Mouse (Mus musculus) embryonic facial prominence, embryonic 12.5 days (tissue): ENCODE data around the gene Exoc6b. TPM values are rescaled to one million over a fixed set of nuclear protein-coding genes. Genes with fewer than 3 reads are reported as not detected.

Experiments
- ATAC-seq: fragments of 200-750 bp; cut with Nextera tagmentation; 2 replicates; pipeline ENCODE4 v1.8.0; 2017; ENCODE audit not compliant: insufficient number of reproducible peaks, insufficient read depth, low FRiP score, low TSS enrichment
- H3K27ac ChIP-seq: fragments of 300-500 bp; sonication (generic); 2 replicates; pipeline ENCODE4 v1.5.1; 2016; ENCODE audit warnings: mild to moderate bottlenecking
- H3K27me3 ChIP-seq: fragments of 300-500 bp; sonication (generic); 2 replicates; pipeline ENCODE4 v1.6.1; 2016; ENCODE audit warnings: mild to moderate bottlenecking, moderate library complexity
- H3K36me3 ChIP-seq: fragments of 300-500 bp; sonication (generic); 2 replicates; pipeline ENCODE4 v1.6.1; 2016; ENCODE audit warnings: mild to moderate bottlenecking
- H3K4me1 ChIP-seq: fragments of 300-500 bp; sonication (generic); 2 replicates; pipeline ENCODE4 v1.6.1; 2016
- H3K4me2 ChIP-seq: fragments of 300-500 bp; sonication (generic); replicated peaks from 2 replicates; pipeline ENCODE4 v1.6.1; 2016; ENCODE audit warnings: mild to moderate bottlenecking, moderate library complexity
- H3K4me3 ChIP-seq: fragments of 300-500 bp; sonication (generic); 2 replicates; pipeline ENCODE4 v1.5.1; 2016; ENCODE audit warnings: mild to moderate bottlenecking
- H3K9ac ChIP-seq: fragments of 300-500 bp; sonication (generic); 2 replicates; pipeline ENCODE4 v1.6.1; 2016; ENCODE audit warnings: mild to moderate bottlenecking, moderate library complexity
- H3K9me3 ChIP-seq: fragments of 300-500 bp; sonication (generic); 2 replicates; pipeline ENCODE4 v1.6.1; 2016; ENCODE audit warnings: mild to moderate bottlenecking, moderate library complexity
- WGBS: fragments of 180-500 bp; shearing (Covaris S2); methylation state at CpG from one replicate; pipeline ENCODE4 v1.1.7; 2016; 5-methylcytosine and 5-hydroxymethylcytosine counted together
- polyA plus RNA-seq: library from polyadenylated mRNA; unstranded; fragments of >200 nt; fragmentation: Nextera tagmentation; extraction: Ambion mirVana; gene quantifications from 2 replicates; pipeline ENCODE4 v1.2.1, GENCODE M21; 2016

The Exoc6b gene
- polyA plus RNA-seq, 1 experiment from 2014 or later = 45.1 TPM

DNA sequence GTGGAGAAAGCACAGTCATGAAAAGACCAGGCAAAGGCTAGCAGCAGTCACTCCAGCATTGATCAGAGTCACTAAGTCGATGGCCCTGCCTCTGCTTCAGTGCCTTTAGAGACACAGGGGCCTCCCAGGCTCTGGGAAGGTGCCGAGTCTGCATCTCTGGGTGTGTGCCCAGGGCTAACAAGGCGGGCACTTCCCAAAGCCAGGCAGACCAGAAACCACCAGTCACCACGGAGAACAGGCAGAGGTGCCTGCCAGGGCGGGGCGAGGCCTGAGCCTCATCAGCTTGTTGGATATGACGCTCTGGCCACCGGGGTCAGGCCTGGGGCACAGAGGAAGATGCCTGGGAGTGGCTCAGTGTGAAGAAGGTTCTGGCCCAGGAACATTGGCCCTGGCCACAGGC, 489.8 kb downstream of the Exoc6b start:
- Histone ChIP-seq H3K4me1 (peaks cover 45% of the 10 kb centered on the region), H3K4me3 (no peak overlapping the region), H3K36me3 (peaks cover 40% of the 10 kb centered on the region), H3K27me3 (peaks cover 66% of the 10 kb centered on the region), H3K9me3 (no peaks in the 10 kb centered on the region), H3K4me2 (no peak overlapping the region), H3K9ac (no peak overlapping the region), H3K27ac (no peak overlapping the region)
- no peak for ATAC-seq
- 58% methylated on average over 8 of the region's 8 CpGs for WGBS

DNA sequence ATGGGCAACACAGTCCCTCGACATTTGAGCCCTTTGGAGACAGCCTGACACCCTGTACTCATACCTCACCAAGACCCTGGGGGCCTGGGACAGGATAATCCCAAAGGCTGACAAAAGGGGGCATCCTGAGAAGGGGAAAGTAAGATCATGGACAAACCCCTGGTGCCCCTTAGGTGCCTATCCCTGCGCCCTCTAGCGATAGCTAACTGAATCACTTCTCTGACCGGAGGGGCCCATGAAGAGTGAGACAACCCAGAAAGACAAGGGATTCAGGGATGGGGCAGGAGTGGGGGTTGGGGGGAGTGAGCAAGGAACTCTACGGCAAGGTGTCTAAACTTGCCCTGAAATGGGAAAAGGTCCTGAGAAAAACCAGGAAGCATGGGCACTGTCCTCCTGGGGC, 490.4 kb downstream of the Exoc6b start:
- WGBS = 12% methylated on average over 5 of the region's 5 CpGs

DNA sequence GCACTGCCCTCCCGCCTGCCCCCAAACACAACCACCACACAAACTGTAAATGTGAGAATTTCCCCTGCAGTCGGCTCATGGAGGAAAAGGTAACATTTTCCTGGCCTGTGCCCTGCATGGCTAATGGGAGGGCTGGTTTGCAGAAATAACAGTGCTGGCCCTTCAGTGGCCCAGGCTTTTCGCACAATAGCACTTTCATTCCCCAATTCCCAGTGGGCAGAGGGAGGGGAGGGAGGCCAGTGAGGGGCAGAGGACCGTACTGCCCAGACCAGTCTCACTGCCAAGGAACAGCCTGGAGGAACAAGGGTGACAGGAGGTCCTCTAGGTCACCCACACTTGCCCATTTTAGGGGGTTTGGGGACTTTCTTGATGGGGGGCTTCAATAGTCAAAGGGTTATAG, 491.4 kb downstream of the Exoc6b start:
- Histone ChIP-seq H3K27ac (no peak overlapping the region), H3K4me3 (no peak overlapping the region), H3K27me3 (peaks cover 52% of the 10 kb centered on the region), H3K4me1 (peaks cover 38% of the 10 kb centered on the region), H3K4me2 (no peak overlapping the region), H3K36me3 (peaks cover 50% of the 10 kb centered on the region), H3K9ac (no peak overlapping the region), H3K9me3 (no peaks in the 10 kb centered on the region)
- ATAC-seq = no peak
- WGBS = 22% methylated on average over 4 of the region's 4 CpGs

More for the DNA sequence above, 490.4 kb downstream of the Exoc6b start:
- no peak overlapping the region for H3K9ac ChIP-seq
- H3K4me1 ChIP-seq = peaks cover 45% of the 10 kb centered on the region
- H3K9me3 ChIP-seq = no peaks in the 10 kb centered on the region
- no peak overlapping the region for H3K4me3 ChIP-seq
- H3K27ac ChIP-seq = no peak overlapping the region
- peaks cover 61% of the 10 kb centered on the region for H3K27me3 ChIP-seq
- no peak overlapping the region for H3K4me2 ChIP-seq
- no peak for ATAC-seq
- H3K36me3 ChIP-seq = peaks cover 41% of the 10 kb centered on the region

DNA sequence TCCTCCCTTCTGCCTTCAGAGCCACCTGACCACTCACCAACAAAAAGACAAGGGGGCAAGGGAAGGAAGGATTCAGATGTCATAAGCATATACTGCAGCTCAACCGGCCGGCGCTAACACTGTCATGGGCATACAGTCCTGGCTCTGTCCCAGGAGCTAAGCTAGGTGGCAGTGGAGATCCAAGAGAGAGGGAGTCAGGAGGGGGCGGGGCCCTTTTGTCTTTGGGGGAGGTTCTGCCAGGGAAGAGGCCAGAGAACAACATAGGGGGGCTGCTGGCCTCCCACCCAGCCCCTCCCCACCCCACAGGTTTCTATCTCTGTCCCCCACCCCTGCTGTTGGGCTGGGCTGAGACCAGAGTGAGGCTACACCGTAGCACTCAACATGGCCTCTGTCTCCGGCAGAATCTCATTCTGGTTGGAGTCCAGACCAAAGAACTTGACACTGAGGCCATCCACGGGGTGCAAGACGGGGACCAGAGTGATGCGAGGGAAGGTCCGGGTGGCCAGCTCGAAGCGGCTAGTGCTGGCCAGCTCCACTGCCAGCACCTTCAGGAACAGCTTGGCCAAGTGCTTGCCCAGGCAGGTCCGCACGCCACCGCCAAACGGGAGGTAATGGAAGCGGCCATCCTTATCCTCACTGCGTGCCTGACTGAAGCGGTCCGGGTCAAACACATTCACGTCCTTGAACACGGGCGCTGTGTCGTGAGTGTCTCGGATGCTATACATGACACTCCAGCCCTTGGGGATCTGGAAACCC, 495.2 kb downstream of the Exoc6b start:
- Histone ChIP-seq H3K9ac (no peak overlapping the region), H3K9me3 (no peaks in the 10 kb centered on the region), H3K4me1 (peaks cover 28% of the 10 kb centered on the region), H3K36me3 (peaks cover 41% of the 10 kb centered on the region), H3K4me2 (peak overlapping the region; percentile 16; the same call in 1 of the 2 replicates), H3K27me3 (peaks cover 19% of the 10 kb centered on the region; the same call in 1 of the 2 replicates), H3K27ac (no peak overlapping the region), H3K4me3 (no peak overlapping the region)
- no peak; the same call in 1 of the 2 replicates for ATAC-seq
- 33% methylated on average over 24 of the region's 25 CpGs for WGBS

DNA sequence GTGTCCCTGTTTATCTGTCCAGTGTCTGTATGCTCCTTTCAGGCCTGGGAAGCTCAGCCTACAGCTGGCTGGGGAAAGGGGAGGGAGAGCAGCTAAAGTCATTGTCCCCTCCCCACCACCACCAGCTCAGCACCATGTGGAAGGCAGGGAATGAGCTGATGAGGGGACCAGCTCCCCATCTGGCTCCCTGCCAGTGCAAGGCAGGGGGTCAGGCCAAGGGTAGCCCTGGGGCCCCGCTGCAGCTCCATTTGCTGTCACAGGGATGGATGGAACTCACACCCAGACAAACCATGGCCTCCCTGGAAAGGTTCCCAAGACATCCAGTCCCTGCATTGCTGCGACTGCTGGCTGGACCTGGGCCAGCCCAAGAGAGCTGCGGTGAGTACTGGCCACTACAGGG, 499.3 kb downstream of the Exoc6b start:
- 46% methylated on average over 3 of the region's 3 CpGs for WGBS
- Histone ChIP-seq H3K4me3 (no peak overlapping the region), H3K36me3 (peaks cover 21% of the 10 kb centered on the region; the same call in 1 of the 2 replicates), H3K9me3 (no peaks in the 10 kb centered on the region), H3K27ac (0 out of 2 replicates have a peak overlapping the region, but pooled peaks have one; percentile 18), H3K27me3 (peaks cover 4% of the 10 kb centered on the region; the same call in 1 of the 2 replicates), H3K4me1 (peaks cover 25% of the 10 kb centered on the region), H3K9ac (no peak overlapping the region), H3K4me2 (no peak overlapping the region)
- no peak for ATAC-seq

DNA sequence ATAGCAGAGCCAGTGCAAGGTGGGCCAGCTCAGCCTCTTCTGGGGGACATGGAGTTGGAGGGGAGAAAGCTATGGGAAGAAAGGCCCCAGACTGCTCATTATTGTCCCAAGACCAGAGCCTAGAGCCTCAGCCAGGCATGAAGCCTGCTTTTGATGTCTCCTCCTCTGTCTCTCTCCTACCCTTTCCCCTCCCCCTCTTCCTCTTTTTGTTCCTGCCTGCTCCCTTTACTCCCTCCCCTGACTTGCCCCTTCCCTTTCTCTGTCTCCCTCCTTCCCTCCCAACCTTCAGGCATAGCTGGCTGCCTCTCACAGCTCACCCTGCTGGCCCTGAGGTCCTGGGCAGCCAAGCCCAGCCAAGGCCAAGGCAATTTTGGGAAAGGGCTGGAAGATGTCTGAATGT, 499.7 kb downstream of the Exoc6b start:
- no peaks in the 10 kb centered on the region for H3K27me3 ChIP-seq

DNA sequence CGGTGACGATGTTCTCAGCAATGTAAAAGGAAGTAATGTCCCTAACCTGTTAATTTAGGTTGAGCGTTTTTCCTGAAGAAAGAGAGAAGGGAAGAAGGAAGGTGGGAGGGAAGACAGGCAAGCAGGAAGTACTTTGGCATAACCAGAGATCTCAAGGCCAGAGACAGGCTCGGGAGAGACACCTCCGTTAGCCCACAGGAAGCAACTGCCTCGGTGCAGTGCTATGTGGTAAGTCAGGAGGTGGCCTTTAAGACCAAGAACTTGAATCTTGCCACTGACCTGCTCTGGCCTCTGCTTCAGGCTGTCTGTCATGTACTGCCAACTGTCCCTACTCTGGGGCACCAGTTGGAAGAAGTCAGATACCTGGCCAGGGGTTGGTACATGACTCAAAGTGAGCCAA, 500.4 kb downstream of the Exoc6b start:
- H3K9ac ChIP-seq = no peak overlapping the region
- H3K27ac ChIP-seq = no peak overlapping the region
- no peaks in the 10 kb centered on the region for H3K9me3 ChIP-seq
- H3K4me2 ChIP-seq = no peak overlapping the region
- 68% methylated on average over 6 of the region's 6 CpGs for WGBS
- H3K36me3 ChIP-seq = peaks cover 14% of the 10 kb centered on the region; the same call in 1 of the 2 replicates
- H3K4me1 ChIP-seq = peaks cover 18% of the 10 kb centered on the region
- H3K4me3 ChIP-seq = no peak overlapping the region
- no peaks in the 10 kb centered on the region for H3K27me3 ChIP-seq
- no peak for ATAC-seq

More for the DNA sequence above, 499.7 kb downstream of the Exoc6b start:
- Histone ChIP-seq H3K36me3 (peaks cover 16% of the 10 kb centered on the region; the same call in 1 of the 2 replicates), H3K4me2 (no peak overlapping the region), H3K4me3 (no peak overlapping the region), H3K9me3 (no peaks in the 10 kb centered on the region), H3K4me1 (peaks cover 25% of the 10 kb centered on the region), H3K27ac (peak overlapping the region; percentile 36; the same call in 1 of the 2 replicates), H3K9ac (no peak overlapping the region)
- ATAC-seq = no peak

Other genes starting within 250 kb of the Exoc6b start
- 41.7 and 44.9 TPM in 2 replicates for gene Spr, start 68.3 kb upstream of the Exoc6b start, polyA plus RNA-seq
- 0.68 and 1.8 TPM in 2 replicates for gene Emx1, start 117.9 kb upstream of the Exoc6b start, polyA plus RNA-seq